Mouse (Mus musculus) gastrocnemius, postnatal 25 days (tissue): ENCODE measurements at regions not wholly inside any gene's neighbourhood (a gene's known extent, or its start where the extent isn't known, plus 50 kb on each side); places are given as distances from the start of the nearest gene placed in this dataset.
"Not testable (repeated sequence)": the region's sequence is repeated elsewhere in the genome, so short reads cannot be mapped to it uniquely, and the experiment has no call there.

Source experiments
- DNase-seq: peaks from one replicate; pipeline ENCODE4 v3.0.0; 2022

DNA sequence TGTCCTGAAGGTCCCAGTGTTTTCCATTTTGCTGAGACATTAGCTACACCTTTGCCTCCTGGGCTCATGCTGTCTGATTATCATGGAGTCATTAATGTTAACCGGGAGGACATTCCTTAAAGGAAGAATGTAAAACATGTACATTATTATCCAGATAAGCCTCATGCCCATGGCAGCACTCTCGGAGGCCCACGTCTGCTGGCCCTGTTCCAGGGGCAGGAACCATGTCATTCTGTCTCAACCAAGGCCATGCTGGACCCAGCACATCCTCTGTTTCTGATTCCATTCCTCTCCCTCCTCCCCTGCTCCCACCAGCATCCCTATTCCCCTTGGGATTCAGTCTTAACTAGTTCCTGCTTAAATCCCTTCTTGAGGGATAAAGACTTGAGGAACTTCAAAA lies 139.1 kb downstream of the Sptssa start:
- DNase-seq, result no peak

DNA sequence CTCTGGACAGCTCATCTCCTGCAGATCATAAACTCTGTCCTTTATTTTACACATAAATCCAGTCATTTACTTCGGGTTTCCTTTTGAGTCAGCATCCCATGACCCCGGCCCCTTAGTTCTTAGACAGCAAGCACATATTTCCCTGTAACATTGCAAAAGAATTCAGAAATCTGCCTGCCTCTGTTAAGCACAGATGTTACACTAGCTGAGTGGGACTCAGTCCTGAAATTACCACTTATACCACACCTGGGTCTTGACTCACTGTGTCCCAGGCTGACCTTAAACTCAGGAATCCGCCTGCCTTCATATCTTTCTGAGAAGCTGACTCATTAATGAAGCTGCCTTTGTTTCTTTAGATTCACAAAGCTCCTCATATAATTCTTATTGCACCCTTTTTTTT lies 139.9 kb downstream of the Sptssa start:
- no peak for DNase-seq

DNA sequence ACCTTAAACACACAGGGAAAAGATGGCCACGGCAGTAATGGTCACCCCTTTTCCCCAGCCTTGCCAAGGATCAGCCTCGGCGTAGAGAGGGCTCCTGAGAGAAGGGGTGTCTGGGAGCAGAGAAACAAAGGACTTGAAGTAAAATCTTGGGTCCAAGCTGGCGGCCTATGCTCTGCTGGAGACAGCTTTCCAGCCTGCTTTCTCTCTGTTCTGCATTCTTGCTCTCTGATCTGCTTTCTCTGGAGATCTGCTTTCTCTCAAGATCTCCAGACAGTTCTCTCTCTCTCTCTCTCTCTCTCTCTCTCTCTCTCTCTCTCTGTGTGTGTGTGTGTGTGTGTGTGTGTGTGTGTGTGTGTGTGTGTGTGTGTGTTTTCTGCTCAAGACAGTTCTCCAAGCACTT lies 140.3 kb downstream of the Sptssa start:
- DNase-seq, result not testable (repeated sequence)

DNA sequence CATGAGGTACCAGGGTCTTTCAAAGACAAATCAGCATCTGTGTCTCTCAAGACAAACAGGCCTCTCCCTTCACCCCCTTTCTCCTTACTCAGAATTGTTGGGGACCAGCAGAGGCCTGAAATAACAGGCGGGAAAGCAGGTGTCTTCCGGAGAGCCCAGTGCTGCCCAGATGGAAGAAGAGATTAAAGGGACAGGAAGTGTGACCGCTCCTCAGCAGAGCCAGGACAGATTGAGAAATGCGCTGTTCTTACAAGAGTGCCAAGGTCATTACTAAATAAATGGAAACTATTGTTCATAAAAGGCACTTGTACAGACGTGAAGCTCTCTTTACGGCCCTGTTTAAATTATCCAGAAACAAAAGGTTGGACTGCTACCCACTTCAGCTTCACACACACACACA lies 146.5 kb downstream of the Sptssa start:
- no peak for DNase-seq

DNA sequence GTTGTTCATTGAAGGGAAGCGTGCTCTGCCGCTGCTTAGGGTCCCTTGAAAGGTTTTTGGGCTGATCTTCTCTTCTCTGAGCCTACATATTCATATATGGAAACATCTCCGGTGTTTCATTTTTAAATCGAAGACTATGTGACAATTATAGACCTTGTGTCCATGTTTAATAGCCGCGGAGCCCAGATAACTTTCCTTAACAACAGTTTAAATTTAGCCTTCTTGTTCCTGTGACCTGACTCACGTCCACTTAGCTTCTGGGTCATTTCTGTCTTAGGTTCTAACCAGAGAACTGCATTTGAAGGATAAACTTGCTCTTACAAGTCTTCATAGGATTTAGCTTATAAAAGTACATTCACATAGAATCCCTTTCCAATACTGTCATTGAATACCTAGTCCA lies 153.6 kb downstream of the Sptssa start:
- DNase-seq, result no peak

DNA sequence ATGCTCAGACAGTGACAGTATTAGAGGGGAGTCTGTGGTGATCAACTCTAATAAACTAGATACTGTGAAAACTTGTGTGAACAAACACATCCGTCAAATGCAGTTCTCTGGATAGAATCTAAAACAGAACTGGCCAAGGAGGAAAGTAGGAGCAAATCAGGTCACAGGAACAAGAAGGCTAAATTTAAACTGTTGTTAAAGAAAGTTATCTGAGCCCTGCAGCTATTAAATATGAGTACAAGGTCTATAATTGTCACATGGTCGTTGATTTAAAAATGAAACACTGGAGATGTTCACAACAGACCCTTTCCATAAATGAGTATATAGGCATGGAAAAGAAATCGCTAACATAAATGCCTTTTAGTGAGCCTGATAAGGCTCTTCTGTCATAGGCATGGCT lies 156.4 kb downstream of the Sptssa start:
- no peak for DNase-seq

DNA sequence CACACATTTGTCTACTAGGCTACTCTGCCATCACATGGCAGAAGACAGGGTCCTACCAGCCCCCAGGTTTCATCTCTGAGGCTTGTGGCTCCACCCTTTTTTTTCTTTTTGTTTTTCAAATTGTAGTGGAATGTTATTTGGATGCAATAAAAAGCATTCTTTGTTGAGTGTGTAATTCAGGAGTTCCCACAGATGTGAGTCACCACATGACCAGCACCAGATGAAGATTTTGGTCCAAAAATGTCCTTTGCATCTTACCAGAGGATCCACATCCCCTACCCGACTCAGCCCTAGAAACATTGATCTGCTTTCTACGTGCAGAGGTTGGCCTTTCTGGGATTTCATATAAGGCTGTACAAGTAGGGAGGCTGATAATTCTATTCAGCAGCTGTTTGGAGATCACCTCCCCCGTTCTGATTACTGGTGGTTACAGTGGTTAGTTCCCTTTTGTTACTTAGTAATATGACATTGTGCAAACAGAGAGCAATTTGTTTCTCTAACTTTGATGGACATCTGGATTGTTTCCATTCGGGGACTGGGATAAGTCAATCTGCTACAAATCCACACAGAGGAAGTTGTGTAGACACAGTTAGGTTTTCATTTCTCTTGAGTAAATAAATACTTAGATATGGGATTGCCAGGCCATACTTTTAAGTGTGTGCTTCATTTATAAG lies 160.5 kb downstream of the Sptssa start:
- DNase-seq, result no peak

DNA sequence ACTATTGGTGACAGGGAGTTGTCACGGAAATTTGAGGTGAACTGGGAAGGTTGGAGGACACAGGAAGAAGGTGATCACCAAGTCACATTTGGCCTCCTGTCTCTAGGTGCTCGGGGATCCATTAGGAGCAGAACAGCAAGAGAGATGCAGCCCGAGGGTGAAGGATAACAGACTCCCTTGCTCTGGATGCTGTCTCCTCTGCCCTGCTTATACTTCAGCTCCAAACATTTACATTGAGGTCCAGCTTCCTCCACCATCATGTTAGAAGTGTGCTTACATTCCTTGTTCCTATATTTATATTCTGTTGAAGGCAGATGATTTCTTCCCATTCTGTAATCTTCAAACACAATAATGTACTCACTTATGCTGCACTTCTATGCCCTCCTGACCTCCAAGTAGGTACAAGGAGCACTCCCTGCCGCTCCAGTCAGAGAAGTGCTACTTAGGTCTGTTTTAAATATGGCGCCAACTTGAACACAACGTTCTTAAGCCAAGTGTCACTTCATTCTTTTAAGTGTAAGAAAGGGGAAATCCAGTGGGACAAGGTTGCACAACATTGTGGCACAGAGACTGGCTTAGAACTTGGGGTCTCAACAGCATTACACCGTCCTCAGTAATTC lies 161.5 kb downstream of the Sptssa start:
- DNase-seq, result no peak

DNA sequence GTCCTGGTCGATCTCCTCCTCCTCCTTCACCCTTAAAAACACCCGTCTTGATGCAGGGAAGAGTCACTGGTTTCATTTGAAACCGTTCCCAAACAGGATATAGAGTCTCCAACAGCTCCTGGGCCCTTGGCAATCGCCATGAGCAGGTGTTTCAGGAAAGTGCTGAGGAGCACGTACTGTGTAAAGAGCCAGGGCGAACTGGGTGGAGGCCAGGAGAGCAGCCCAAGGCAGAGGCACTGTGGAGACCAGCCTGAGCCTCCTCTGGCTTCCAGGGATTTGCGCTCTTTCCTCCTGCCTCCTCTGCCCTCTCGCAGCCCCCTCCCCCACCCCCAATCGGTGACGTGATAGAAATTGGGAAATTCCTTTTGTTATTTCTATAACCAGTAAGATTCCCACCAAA lies 163.6 kb downstream of the Sptssa start:
- peak; percentile 72 for DNase-seq

DNA sequence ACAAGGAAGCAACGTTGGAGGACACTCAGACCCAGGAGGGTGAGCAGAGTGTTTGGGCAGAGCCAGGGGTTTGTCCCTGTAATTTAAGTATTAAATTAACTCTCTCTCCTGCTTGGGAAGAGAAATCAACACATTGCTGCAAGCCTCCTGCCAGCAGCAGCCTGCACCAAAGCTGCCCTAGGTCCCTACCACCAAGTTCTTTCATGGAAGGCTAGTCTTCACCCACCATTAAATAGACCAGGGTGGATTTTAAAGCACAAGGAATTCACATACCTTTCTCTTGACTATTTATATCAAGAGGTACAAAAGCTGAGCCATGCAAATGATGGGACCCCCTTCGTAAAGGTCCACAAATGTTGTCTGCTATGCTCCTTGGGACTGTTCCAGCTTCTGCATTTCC lies 165.9 kb downstream of the Sptssa start:
- DNase-seq, result no peak

DNA sequence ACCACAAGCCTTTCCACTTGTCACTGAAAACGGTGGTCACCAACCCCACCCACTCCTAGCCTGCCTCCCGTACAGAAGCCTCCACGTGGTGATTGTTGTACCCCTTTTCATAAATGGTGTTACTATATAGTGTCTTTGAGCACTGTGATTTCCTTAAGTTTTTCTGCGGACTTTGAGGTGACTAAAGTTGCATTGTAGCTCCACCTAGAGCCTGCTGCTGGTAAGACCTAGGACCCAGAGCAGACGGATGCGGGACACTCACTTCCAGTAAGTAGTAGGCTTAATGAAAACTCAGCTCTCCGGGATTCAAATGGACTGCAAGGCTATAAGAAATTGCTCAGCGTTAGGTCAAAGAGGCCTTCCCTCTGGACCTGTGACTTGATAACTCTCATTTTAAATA lies 166.7 kb downstream of the Sptssa start:
- DNase-seq, result peak; percentile 40

DNA sequence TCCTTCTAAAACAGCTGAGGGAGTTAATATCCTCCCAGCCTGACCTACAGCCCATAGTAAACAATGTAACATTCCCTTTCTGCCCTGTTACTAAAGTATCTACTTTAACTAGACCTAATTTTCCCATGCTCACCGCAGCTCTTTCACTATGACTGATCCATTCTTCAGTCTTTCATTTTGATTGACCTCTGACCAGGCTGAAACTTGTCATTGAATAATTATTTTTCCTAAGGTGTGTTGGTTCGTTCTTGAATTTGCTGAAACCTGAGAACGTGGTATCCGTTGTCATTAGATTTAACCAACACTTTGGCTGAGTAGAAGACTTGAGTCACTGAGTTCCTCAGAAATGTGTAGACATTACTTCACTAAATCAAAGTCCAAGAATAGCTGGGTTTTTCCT lies 168.7 kb downstream of the Sptssa start:
- DNase-seq, result no peak

DNA sequence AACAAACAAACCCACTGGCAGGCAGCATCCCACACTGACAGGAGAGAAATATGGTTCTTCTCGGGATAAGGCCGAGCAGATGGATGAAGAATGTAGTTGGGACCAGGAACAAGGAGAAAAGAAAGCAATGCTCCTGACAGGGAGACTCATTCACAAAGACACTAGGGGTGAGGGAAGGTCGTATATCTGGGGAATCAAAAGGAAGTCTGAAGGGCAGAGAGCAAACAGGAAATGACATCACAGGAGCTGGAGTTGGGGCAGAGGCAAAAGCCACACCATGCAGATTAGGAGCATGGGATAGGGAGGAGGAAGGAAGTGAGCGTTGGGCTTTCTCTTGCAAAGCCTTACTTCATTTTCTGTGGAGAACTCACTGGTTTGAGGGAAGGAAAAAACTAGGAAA lies 174.4 kb downstream of the Sptssa start:
- no peak for DNase-seq

DNA sequence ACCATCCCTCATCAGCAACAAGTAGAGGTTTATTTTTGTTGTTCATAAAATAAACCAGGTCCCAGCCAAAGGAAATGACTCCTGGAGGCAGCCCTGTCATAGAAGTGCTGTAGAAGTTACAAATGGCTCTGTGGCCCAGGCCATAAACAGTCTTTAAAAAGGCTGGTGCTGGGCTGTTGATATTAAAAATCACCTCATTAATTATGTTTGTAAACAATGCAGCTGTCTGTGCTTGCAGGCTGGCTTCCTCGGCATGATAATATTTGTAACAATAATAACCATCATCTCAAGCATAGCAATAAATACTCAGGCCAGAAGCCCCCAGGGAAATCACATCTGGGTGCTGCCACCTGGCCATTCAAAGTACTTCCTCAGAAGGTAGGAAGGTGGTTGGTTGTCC lies 176.5 kb downstream of the Sptssa start:
- no peak for DNase-seq

DNA sequence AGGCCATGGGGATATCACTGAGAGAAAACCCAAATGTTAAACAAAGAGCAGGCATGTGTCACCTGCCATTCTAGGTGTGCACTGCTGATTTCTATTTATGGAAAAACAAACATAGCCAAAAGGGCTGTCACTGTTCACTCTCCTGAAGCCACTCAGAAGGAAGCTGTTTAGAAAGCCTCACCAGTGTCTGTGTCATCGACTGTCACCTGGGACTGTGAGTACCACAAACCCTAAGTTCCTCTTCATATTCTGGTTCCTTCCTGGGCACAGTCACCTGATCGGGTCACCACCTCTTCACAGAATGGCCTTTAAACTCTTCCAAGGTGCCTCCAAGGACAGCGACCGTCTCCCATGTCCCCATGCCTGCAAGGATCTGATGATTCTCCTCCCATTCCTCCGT lies 183.5 kb downstream of the Sptssa start:
- DNase-seq, result no peak

DNA sequence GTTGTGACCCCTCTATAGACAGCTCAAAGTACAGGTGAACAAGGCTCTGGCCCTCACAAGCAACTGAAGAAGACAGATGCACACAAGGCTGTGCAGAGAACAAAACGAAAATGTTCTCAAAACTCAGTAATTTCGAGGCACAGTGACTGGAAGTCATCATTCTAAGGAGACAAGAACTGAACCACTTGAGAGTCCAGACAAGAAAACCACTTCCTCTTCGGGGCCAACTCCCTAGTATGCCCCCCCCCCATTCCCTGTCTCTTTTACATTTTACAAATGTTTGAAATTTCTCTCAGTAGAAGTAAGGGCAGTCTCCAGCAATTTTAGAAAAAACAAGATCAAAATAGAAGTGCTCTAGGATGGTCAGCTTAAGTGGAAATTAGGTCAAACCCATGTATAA lies 184.0 kb downstream of the Sptssa start:
- no peak for DNase-seq

DNA sequence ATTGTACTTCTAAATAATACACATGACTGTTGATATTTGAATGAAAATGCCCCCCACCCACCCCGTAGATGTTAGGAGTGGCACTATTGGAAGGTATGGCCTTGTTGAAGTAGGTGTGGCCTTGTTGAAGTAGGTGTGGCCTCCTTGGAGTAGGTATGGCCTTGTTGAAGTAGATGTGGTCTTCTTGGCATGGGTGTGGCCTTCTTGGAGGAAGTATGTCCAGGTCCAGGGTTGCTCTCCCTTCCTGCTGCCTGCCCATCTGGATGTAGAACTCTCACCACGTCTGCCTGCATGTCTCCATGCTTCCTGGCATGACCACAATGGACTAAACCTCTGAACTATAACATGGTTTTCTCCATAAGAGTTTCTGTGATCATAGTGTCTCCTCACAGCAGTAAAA lies 188.7 kb downstream of the Sptssa start:
- DNase-seq, result no peak

DNA sequence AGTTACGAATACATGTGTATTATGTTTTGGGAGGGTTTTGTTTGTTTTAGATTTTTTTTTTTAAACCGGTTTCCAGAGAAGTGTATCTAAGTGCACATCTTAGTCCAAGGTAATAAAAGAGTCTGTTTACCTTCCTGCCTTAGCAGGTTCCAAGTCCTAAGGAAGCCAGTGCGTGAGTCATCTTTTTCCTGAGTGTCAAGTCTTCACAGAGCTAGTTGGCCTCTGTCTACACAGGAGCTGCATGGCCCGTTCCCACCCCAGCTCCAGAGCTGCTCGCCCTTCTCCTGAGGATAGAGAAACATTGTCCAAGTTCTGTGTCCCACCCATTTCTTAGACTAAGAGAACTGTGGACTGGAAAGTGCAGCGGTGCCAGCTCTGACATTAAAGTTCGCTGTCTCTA lies 192.6 kb downstream of the Sptssa start:
- DNase-seq, result peak; percentile 10

DNA sequence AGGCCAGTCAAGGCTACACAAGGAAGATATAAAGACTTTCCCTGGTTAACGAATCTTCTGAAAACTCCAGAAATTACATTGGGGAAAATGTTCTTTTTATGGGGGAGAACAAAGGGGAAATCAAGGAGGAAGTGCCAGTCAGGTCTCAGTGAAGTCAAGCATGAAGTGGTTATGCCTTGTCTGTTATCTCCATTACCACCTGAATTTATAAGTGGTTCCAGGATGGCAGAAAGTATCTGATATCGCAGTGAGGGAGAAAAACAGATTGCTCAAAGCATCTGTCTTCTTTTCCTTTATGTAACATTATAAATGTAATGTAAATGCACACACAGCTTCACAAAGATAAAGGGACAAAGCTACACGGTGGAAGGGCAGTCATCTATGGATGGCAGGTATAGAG lies 195.0 kb downstream of the Sptssa start:
- no peak for DNase-seq

DNA sequence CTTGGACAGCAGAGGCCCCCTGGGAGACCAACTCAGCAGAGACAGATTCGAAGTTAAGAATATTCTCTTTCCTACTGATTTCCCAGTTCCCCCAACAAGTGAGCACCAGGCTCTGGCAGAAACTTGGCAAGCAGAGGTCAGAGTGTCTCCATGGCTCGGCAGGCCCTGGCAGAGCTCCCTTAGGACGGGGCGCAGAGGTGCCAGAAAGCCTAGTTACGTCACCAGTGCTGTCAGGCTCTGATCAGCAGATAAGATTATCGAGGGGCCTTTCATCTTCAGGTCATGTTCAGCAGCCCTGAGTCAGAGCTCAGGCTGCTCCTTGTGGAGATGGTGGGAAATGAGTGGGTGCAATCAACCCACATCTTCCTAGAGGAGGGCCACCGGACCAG lies 196.2 kb downstream of the Sptssa start:
- peak; percentile 6 for DNase-seq

DNA sequence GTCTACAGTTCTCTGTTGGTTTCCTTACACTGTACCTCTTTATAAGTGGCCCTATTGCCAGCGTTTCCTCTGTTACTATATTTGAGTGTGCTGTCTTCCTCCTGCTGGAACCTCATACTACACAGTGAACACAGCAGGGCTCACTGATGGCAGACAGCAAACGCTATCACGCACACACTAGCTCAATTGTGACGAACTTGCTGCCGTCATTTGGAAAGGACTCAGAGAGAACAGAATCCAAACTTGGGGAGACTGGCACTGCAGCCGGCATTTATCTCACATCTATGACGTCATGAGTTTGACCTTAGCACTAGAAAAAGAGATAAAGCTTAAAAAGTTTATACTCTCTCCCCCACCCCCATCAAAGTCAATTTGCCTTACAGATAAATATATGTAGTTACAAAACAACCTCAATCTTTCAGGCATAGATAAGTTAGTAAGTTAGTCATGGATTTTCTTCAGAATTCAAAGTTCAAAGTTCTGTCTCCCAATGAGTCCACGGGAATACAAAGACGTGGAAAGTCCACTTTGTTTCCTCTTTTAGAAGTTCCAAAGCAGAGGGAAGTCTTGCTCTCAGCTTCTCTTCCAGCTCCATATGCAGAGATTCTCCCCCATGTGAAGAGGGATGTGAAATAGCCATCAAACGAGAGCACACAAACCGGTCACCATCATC lies 196.8 kb downstream of the Sptssa start:
- DNase-seq, result no peak

DNA sequence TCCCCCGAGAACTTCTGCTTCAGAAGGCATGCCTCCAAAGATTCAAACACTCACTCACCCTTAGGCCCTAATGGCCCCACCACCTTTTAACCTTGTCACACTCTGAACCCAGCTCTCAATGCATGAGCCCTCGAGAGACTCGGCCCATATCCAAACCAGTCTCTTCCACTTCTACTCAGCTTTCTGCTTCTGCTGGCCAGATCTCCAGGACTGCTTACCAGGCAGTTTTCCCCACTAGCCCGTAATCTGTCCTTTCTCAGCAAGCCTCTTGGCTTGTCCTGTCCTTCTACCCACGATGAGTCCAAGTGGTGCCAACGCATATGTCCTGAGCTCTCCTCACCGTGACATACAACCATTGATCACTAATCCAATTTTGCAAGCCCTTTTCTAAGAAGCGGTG lies 199.6 kb downstream of the Sptssa start:
- DNase-seq, result no peak

DNA sequence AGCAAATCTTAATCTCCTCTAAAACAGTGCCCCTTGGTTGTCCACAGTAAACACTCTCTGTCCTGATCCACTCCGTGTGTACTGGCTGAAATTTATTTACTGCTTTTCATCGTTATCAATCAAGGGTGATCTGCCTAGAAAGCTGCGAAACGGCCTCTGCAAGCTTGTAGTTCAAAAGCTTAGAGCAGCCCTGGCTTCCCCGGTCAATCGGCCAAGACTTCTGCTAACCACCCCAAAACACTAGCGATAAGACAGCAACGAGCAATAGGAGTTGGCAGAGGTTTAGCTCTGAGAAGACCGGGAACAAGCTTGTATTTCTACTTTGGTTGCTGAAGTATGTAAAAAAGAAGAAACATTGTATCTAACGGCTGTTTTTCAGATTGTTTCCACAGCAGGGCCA lies 201.8 kb downstream of the Sptssa start:
- no peak for DNase-seq

DNA sequence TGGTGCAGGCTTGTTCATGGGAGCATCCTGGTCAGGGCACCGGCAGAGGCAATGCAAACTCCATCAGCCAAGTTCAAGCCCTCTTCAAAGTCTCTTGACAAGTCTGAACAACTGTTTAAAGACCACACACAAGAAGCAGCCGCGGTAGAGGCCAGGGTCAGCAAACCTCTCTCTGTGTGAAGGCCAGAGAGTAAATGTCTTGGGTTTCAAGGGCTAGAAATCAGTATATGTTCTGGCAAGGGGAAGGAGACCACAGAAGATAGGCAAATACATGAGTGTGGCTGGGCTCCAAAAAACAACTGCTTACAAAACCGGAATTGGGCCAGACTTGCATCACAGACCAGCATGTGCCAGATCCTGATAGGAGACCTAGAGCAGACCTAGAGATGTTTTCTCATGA lies 203.0 kb downstream of the Sptssa start:
- no peak for DNase-seq
